Mouse (Mus musculus): ENCODE measurements around the gene Slc9b2. TPM values are rescaled to one million over a fixed set of nuclear protein-coding genes. Genes with fewer than 3 reads are reported as not detected.

Slc9b2 gene
- polyA plus RNA-seq (2017; shearing (Covaris generic)), result 1.4 TPM

DNA sequence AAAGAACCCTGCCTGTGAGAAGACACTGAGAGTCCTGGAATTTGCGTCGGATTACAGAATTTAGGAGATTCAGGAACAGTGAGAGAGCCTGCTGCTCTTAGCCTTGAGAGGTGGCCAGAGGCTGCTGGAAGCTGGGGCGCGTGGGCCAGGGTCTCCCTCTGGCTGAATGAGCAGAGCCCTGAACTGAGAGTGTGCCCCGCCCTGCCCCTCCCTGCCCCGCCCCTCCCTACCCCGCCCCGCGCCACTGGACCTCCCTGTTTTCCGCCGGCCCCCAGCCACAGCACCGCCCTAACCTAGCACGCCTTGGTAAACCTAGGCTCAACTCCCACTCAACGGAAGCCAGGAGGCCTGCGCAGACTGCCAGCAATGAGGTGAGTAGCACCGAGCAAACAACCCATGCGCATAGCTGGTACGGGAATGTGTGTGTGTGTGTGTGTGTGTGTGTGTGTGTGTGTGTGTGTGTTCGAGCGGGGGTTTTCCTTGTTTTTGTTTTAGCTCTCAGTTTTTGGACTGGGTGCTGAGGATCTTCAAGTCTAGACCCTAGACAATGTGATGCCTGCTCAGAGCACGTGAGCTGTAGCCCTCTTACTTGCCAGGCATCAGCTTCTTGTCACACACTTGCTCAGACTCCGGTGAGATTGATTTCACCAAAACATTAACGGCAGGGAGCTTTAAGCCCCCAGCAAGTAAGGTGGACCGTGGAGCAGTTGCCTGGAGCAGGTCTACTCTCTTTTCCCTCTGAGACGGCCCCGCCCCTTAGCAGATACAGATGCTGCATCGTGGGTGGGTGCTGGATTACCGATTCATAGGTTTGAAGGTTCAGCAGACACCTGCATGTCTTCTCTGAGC lies at the start of gene Slc9b2:
Gene Slc9b2, plus strand, starts transcription at position 290 of the 849 bp plus-strand sequence.

DNA sequence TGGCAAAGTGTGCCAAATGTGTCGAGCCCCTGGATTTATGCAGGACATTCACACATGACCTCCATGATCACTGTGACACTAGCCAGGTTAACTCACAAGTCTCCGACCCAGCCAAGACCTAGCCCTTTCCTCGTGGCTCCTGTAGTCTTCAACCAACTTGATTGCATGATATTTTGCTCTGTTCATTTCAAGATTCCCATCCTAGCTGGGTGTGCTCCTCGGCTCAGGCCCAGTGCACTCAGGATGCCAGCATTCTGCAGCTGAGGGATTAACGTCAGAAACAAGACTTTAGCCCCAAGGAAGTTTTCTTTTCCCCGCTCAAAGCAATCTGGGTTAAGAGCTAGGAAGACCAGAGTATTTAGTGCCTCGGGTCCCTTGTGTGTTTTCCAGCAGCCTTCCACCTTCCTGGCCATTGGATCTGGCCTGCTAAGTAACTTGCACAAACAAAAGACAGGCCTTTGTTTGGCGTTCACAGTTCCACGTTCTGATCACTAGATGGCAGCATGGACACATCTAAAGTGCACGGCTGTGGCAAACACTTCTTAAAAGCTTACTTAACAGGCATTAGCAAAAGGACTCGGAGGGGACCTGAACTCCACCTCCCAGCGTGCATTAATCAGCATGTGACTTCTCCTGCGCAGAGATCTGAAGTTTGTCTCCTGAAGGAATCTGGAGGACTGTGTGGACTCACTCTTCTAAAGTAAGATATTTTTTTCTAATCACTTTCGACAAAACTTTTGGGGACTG lies 26.7 kb upstream of the Slc9b2 start, which contains the start of gene Bdh2:
Gene Bdh2, plus strand, starts transcription at position 553 of the 747 bp plus-strand sequence.

GRCm38 (mm10) chr3:135347739-135348264 lies 40.3 kb downstream of the Slc9b2 start, which contains the start of gene Slc9b1:
Slc9b1 (plus strand) TSS chr3:135348029.

Other genes starting within 250 kb of the Slc9b2 start
- 0.39 TPM for gene Cenpe, start 95.2 kb upstream of the Slc9b2 start, polyA plus RNA-seq (2017; shearing (Covaris generic))
- not detected for gene Bdh2, start 26.5 kb upstream of the Slc9b2 start, polyA plus RNA-seq (2017; shearing (Covaris generic))
- gene Slc9b1, start 40.3 kb downstream of the Slc9b2 start, polyA plus RNA-seq (2017; shearing (Covaris generic)), result 0.78 TPM
- 93.2 TPM for gene Cisd2, start 116.2 kb downstream of the Slc9b2 start, polyA plus RNA-seq (2017; shearing (Covaris generic))
- 1,011 TPM for gene Ube2d3, start 130.4 kb downstream of the Slc9b2 start, polyA plus RNA-seq (2017; shearing (Covaris generic))
- 17.3 TPM for gene Manba, start 177.9 kb downstream of the Slc9b2 start, polyA plus RNA-seq (2017; shearing (Covaris generic))